Mouse (Mus musculus) embryonic facial prominence, embryonic 15.5 days (tissue): ENCODE data around the gene Spock1. TPM values are rescaled to one million over a fixed set of nuclear protein-coding genes. Genes with fewer than 3 reads are reported as not detected.

Experiments used
- ATAC-seq: fragments of 200-750 bp; cut with Nextera tagmentation; 2 replicates; pipeline ENCODE4 v1.8.0; 2017; ENCODE audit warnings: low read depth, moderate TSS enrichment; ENCODE audit not compliant: insufficient number of reproducible peaks, low FRiP score, low TSS enrichment
- H3K27ac ChIP-seq: fragments of 300-500 bp; sonication (generic); replicated peaks from 2 replicates; pipeline ENCODE4 v1.5.1; 2015; ENCODE audit warnings: mild to moderate bottlenecking, inconsistent platforms
- H3K27me3 ChIP-seq: fragments of 300-500 bp; sonication (generic); 2 replicates; pipeline ENCODE4 v1.6.1; 2015; ENCODE audit warnings: inconsistent platforms
- H3K36me3 ChIP-seq: fragments of 300-500 bp; sonication (generic); 2 replicates; pipeline ENCODE4 v1.6.1; 2015; ENCODE audit warnings: mild to moderate bottlenecking, inconsistent platforms
- H3K4me1 ChIP-seq: fragments of 300-500 bp; sonication (generic); 2 replicates; pipeline ENCODE4 v1.6.1; 2015; ENCODE audit warnings: inconsistent platforms
- H3K4me2 ChIP-seq: fragments of 300-500 bp; sonication (generic); replicated peaks from 2 replicates; pipeline ENCODE4 v1.6.1; 2015; ENCODE audit warnings: mild to moderate bottlenecking, inconsistent platforms
- H3K4me3 ChIP-seq: fragments of 300-500 bp; sonication (generic); replicated peaks from 2 replicates; pipeline ENCODE4 v1.5.1; 2015; ENCODE audit warnings: mild to moderate bottlenecking, inconsistent platforms
- H3K9ac ChIP-seq: fragments of 300-500 bp; sonication (generic); 2 replicates; pipeline ENCODE4 v1.6.1; 2015; ENCODE audit warnings: inconsistent platforms
- H3K9me3 ChIP-seq: fragments of 300-500 bp; sonication (generic); replicated peaks from 2 replicates; pipeline ENCODE4 v1.6.1; 2016; ENCODE audit warnings: inconsistent platforms
- WGBS: fragments of 180-500 bp; shearing (Covaris S2); methylation state at CpG from one replicate; pipeline ENCODE4 v1.1.7; 2015; 5-methylcytosine and 5-hydroxymethylcytosine counted together
- polyA plus RNA-seq: library from polyadenylated mRNA; unstranded; fragments of >200 nt; fragmentation: Nextera tagmentation; extraction: Ambion mirVana; gene quantifications from 2 replicates; pipeline ENCODE4 v1.2.1, GENCODE M21; 2015

Spock1 gene
- polyA plus RNA-seq, 1 experiment from 2014 or later, result 14.4 TPM

GRCm38 (mm10) chr13:57732251-57732650, 175.9 kb downstream of the Spock1 start:
- no peaks in the 10 kb centered on the region for H3K36me3 ChIP-seq
- H3K4me2 ChIP-seq, result no peak overlapping the region
- H3K9me3 ChIP-seq, result no peaks in the 10 kb centered on the region
- H3K27ac ChIP-seq, result no peak overlapping the region
- H3K9ac ChIP-seq, result no peak overlapping the region
- 0 out of 2 replicates have a peak, but pooled peaks cover 2% of the 10 kb centered on the region for H3K4me1 ChIP-seq
- no peak for ATAC-seq
- no peak overlapping the region for H3K4me3 ChIP-seq
- H3K27me3 ChIP-seq, result no peaks in the 10 kb centered on the region
- 72% methylated on average over 2 of the region's 2 CpGs for WGBS

- Histone ChIP-seq H3K4me1 (no peaks in the 10 kb centered on the region), H3K4me3 (no peak overlapping the region), H3K27ac (no peak overlapping the region), H3K27me3 (no peaks in the 10 kb centered on the region; the same call in 1 of the 2 replicates), H3K9ac (no peak overlapping the region), H3K36me3 (no peaks in the 10 kb centered on the region), H3K4me2 (no peak overlapping the region), H3K9me3 (no peaks in the 10 kb centered on the region)
- ATAC-seq, result no peak
- 93% methylated on average over 11 of the region's 11 CpGs for WGBS
These were observed 180.4 kb downstream of the Spock1 start for GRCm38 (mm10) chr13:57727716-57728115.

GRCm38 (mm10) chr13:57726654-57727053, 181.5 kb downstream of the Spock1 start:
- Histone ChIP-seq H3K9me3 (no peaks in the 10 kb centered on the region), H3K4me3 (no peak overlapping the region), H3K4me2 (no peak overlapping the region), H3K4me1 (no peaks in the 10 kb centered on the region), H3K27ac (no peak overlapping the region), H3K9ac (no peak overlapping the region), H3K27me3 (no peaks in the 10 kb centered on the region; the same call in 1 of the 2 replicates), H3K36me3 (no peaks in the 10 kb centered on the region)
- no peak for ATAC-seq
- WGBS, result 81% methylated on average over 7 of the region's 7 CpGs

- ATAC-seq, result no peak
- no peaks in the 10 kb centered on the region; the same call in 1 of the 2 replicates for H3K27me3 ChIP-seq
- H3K27ac ChIP-seq, result no peak overlapping the region
- 51% methylated on average over 17 of the region's 17 CpGs for WGBS
- no peaks in the 10 kb centered on the region for H3K36me3 ChIP-seq
- H3K9ac ChIP-seq, result no peak overlapping the region
- H3K4me3 ChIP-seq, result no peak overlapping the region
- H3K4me1 ChIP-seq, result no peaks in the 10 kb centered on the region
- no peak overlapping the region for H3K4me2 ChIP-seq
- no peaks in the 10 kb centered on the region for H3K9me3 ChIP-seq
These were observed 185.7 kb downstream of the Spock1 start for GRCm38 (mm10) chr13:57722329-57722936.

- no peak for ATAC-seq
- no peak overlapping the region for H3K27ac ChIP-seq
- H3K4me2 ChIP-seq, result no peak overlapping the region
- WGBS, result 51% methylated on average over 20 of the region's 20 CpGs
- no peaks in the 10 kb centered on the region for H3K9me3 ChIP-seq
- no peaks in the 10 kb centered on the region for H3K36me3 ChIP-seq
- H3K27me3 ChIP-seq, result no peaks in the 10 kb centered on the region; the same call in 1 of the 2 replicates
- no peak overlapping the region for H3K4me3 ChIP-seq
- H3K4me1 ChIP-seq, result no peaks in the 10 kb centered on the region
- H3K9ac ChIP-seq, result no peak overlapping the region
These were observed 186.4 kb downstream of the Spock1 start for GRCm38 (mm10) chr13:57721524-57722279.

GRCm38 (mm10) chr13:57718087-57718486, 190.0 kb downstream of the Spock1 start:
- Histone ChIP-seq H3K4me3 (no peak overlapping the region), H3K9me3 (no peaks in the 10 kb centered on the region), H3K36me3 (no peaks in the 10 kb centered on the region), H3K4me2 (no peak overlapping the region), H3K9ac (no peak overlapping the region), H3K4me1 (no peaks in the 10 kb centered on the region), H3K27ac (no peak overlapping the region), H3K27me3 (no peaks in the 10 kb centered on the region; the same call in 1 of the 2 replicates)
- ATAC-seq, result no peak
- WGBS, result 55% methylated on average over 5 of the region's 5 CpGs

- H3K4me2 ChIP-seq, result no peak overlapping the region
- ATAC-seq, result no peak
- no peak overlapping the region for H3K4me3 ChIP-seq
- no peaks in the 10 kb centered on the region for H3K9me3 ChIP-seq
- no peak overlapping the region for H3K27ac ChIP-seq
- H3K27me3 ChIP-seq, result no peaks in the 10 kb centered on the region
- WGBS, result 87% methylated on average over 4 of the region's 4 CpGs
- H3K9ac ChIP-seq, result no peak overlapping the region
- no peaks in the 10 kb centered on the region for H3K4me1 ChIP-seq
- H3K36me3 ChIP-seq, result no peaks in the 10 kb centered on the region
These were observed 195.2 kb downstream of the Spock1 start for GRCm38 (mm10) chr13:57712910-57713309.

GRCm38 (mm10) chr13:57708425-57708824, 199.7 kb downstream of the Spock1 start:
- ATAC-seq, result no peak

GRCm38 (mm10) chr13:57702966-57703365, 205.2 kb downstream of the Spock1 start:
- no peak for ATAC-seq
- H3K9ac ChIP-seq, result no peak overlapping the region
- no peaks in the 10 kb centered on the region for H3K27me3 ChIP-seq
- 81% methylated on average over 2 of the region's 2 CpGs for WGBS
- no peak overlapping the region for H3K27ac ChIP-seq
- H3K4me3 ChIP-seq, result no peak overlapping the region
- H3K36me3 ChIP-seq, result no peaks in the 10 kb centered on the region
- H3K4me1 ChIP-seq, result no peaks in the 10 kb centered on the region
- H3K4me2 ChIP-seq, result no peak overlapping the region
- no peaks in the 10 kb centered on the region for H3K9me3 ChIP-seq

More at GRCm38 (mm10) chr13:57708425-57708824, 199.7 kb downstream of the Spock1 start:
- no peaks in the 10 kb centered on the region for H3K4me1 ChIP-seq
- no peaks in the 10 kb centered on the region for H3K9me3 ChIP-seq
- H3K27me3 ChIP-seq, result no peaks in the 10 kb centered on the region
- no peak overlapping the region for H3K27ac ChIP-seq
- H3K4me3 ChIP-seq, result no peak overlapping the region
- H3K36me3 ChIP-seq, result no peaks in the 10 kb centered on the region
- H3K9ac ChIP-seq, result no peak overlapping the region
- no peak overlapping the region for H3K4me2 ChIP-seq

- Histone ChIP-seq H3K4me3 (no peak overlapping the region), H3K27me3 (no peaks in the 10 kb centered on the region), H3K27ac (no peak overlapping the region), H3K36me3 (no peaks in the 10 kb centered on the region), H3K4me1 (no peaks in the 10 kb centered on the region), H3K4me2 (no peak overlapping the region), H3K9me3 (no peaks in the 10 kb centered on the region), H3K9ac (no peak overlapping the region)
- WGBS, result 67% methylated on average over 5 of the region's 5 CpGs
- ATAC-seq, result peak; percentile 20
These were observed 211.4 kb downstream of the Spock1 start for GRCm38 (mm10) chr13:57696685-57697084.

GRCm38 (mm10) chr13:57688926-57689325, 219.2 kb downstream of the Spock1 start:
- no peaks in the 10 kb centered on the region for H3K4me1 ChIP-seq
- WGBS, result 71% methylated on average over 5 of the region's 5 CpGs
- no peak for ATAC-seq

More at GRCm38 (mm10) chr13:57688926-57689325, 219.2 kb downstream of the Spock1 start:
- no peak overlapping the region for H3K4me3 ChIP-seq
- no peaks in the 10 kb centered on the region for H3K9me3 ChIP-seq
- no peak overlapping the region for H3K27ac ChIP-seq
- H3K36me3 ChIP-seq, result no peaks in the 10 kb centered on the region
- H3K4me2 ChIP-seq, result no peak overlapping the region
- no peaks in the 10 kb centered on the region for H3K27me3 ChIP-seq
- H3K9ac ChIP-seq, result no peak overlapping the region
